Mouse (Mus musculus) G1E (cell line): ENCODE data around the gene Lrguk. TPM values are rescaled to one million over a fixed set of nuclear protein-coding genes. Genes with fewer than 3 reads are reported as not detected.

Experiments used
- ATAC-seq: 2 replicates; pipeline ENCODE4 v1.8.0; 2016; ENCODE audit warnings: mild to moderate bottlenecking; ENCODE audit not compliant: insufficient number of reproducible peaks, poor library complexity, low FRiP score, severe bottlenecking; ENCODE audit errors: extremely low read depth
- DNase-seq: peaks from one replicate; pipeline ENCODE4 v3.0.0; 2012; ENCODE audit warnings: low spot score
- H3K27me3 ChIP-seq: 2 replicates; pipeline ENCODE4 v1.6.1; 2012; ENCODE audit warnings: mild to moderate bottlenecking, low read length, inconsistent platforms; ENCODE audit not compliant: insufficient read depth
- H3K36me3 ChIP-seq: replicated peaks from 2 replicates; pipeline ENCODE3; 2012; ENCODE audit warnings: mild to moderate bottlenecking, inconsistent platforms
- H3K4me1 ChIP-seq: 2 replicates; pipeline ENCODE4 v1.6.1; 2012; ENCODE audit warnings: low read depth, low read length, inconsistent platforms, mixed read lengths; ENCODE audit not compliant: insufficient read depth
- H3K4me3 ChIP-seq: 2 replicates; pipeline ENCODE4 v1.5.1; 2012; ENCODE audit warnings: low read depth, mild to moderate bottlenecking, inconsistent platforms, low read length, moderate library complexity, mixed read lengths
- H3K9me3 ChIP-seq: replicated peaks from 2 replicates; pipeline ENCODE4 v1.6.1; 2012; ENCODE audit warnings: inconsistent platforms
- CTCF ChIP-seq: IDR thresholded peaks from 2 replicates; pipeline ENCODE4 v1.5.1; 2012; ENCODE audit warnings: low read depth, low read length, inconsistent platforms, mixed read lengths
- GATA1 ChIP-seq: IDR thresholded peaks from 2 replicates; pipeline ENCODE4 v1.6.1; 2012; ENCODE audit warnings: borderline replicate concordance, low read length, inconsistent platforms, mixed read lengths
- GATA2 ChIP-seq: IDR thresholded peaks from 2 replicates; pipeline ENCODE4 v1.6.1; 2012; ENCODE audit warnings: low read depth, low read length, inconsistent platforms, borderline replicate concordance
- POLR2AphosphoS5 ChIP-seq: IDR thresholded peaks from 2 replicates; pipeline ENCODE4 v1.6.1; 2012; ENCODE audit warnings: low read depth, low read length, inconsistent platforms; ENCODE audit not compliant: insufficient replicate concordance
- TAL1 ChIP-seq: conservative IDR thresholded peaks from 2 replicates; pipeline ENCODE4 v1.6.1; 2012; ENCODE audit warnings: low read depth, low read length, inconsistent platforms, mixed read lengths
- polyA plus RNA-seq: library from polyadenylated mRNA; stranded (reverse); fragments of >175 nt; gene quantifications from 2 replicates; pipeline ENCODE4 v1.2.3, GENCODE M21; 2012
- total RNA-seq, 2 experiments: library from RNA; stranded (forward) in 1 of 2; stranded (reverse) in 1 of 2; fragments of 200-1000 nt in 1 of 2; fragments of >200 nt in 1 of 2; fragmentation: Nextera tagmentation in 1 of 2; gene quantifications; 2 replicates each; pipeline ENCODE4 v1.2.3; 2014 to 2017

Lrguk gene
- total and polyA plus RNA-seq, 3 experiments: 0.10 to 1.9 (median 1.1) TPM

GRCm38 (mm10) chr6:34148639-34149038 lies 119.4 kb downstream of the Lrguk start:
- Histone ChIP-seq H3K4me3 (no peak overlapping the region), H3K27me3 (peaks cover 5% of the 10 kb centered on the region; the same call in 1 of the 2 replicates), H3K9me3 (peaks cover 4% of the 10 kb centered on the region), H3K4me1 (peaks cover 3% of the 10 kb centered on the region; the same call in 1 of the 2 replicates), H3K36me3 (no peaks in the 10 kb centered on the region)
- TF ChIP-seq CTCF (no peak), GATA1 (no peak), TAL1 (no peak), GATA2 (no peak), POLR2AphosphoS5 (no peak)
- DNase-seq (no peak), ATAC-seq (no peak)

GRCm38 (mm10) chr6:34149066-34149465 lies 119.8 kb downstream of the Lrguk start:
- Histone ChIP-seq H3K36me3 (no peaks in the 10 kb centered on the region), H3K27me3 (peaks cover 4% of the 10 kb centered on the region; the same call in 1 of the 2 replicates), H3K9me3 (peaks cover 4% of the 10 kb centered on the region), H3K4me3 (no peak overlapping the region), H3K4me1 (peaks cover 6% of the 10 kb centered on the region; the same call in 1 of the 2 replicates)
- DNase-seq (no peak), ATAC-seq (no peak)
- TF ChIP-seq GATA2: no peak
- no peak for TF ChIP-seq POLR2AphosphoS5
- TF ChIP-seq GATA1: no peak
- TF ChIP-seq TAL1: no peak
- no peak for TF ChIP-seq CTCF

- no peak overlapping the region for H3K4me3 ChIP-seq
- peaks cover 9% of the 10 kb centered on the region for H3K4me1 ChIP-seq
- TF ChIP-seq GATA1: no peak
- TF ChIP-seq GATA2: no peak
- TF ChIP-seq POLR2AphosphoS5: no peak
- no peak for TF ChIP-seq TAL1
- no peak for TF ChIP-seq CTCF
- H3K9me3 ChIP-seq: peaks cover 4% of the 10 kb centered on the region
- no peaks in the 10 kb centered on the region for H3K36me3 ChIP-seq
- peaks cover 2% of the 10 kb centered on the region; the same call in 1 of the 2 replicates for H3K27me3 ChIP-seq
- no peak for DNase-seq
- ATAC-seq: no peak
Measured at GRCm38 (mm10) chr6:34149821-34150220, 120.6 kb downstream of the Lrguk start.

- peaks cover 45% of the 10 kb centered on the region for H3K4me1 ChIP-seq
Measured at GRCm38 (mm10) chr6:34153069-34154052, 124.1 kb downstream of the Lrguk start.

GRCm38 (mm10) chr6:34154202-34154601 lies 125.0 kb downstream of the Lrguk start:
- Histone ChIP-seq H3K4me3 (no peak overlapping the region), H3K4me1 (peaks cover 46% of the 10 kb centered on the region), H3K9me3 (no peaks in the 10 kb centered on the region), H3K27me3 (no peaks in the 10 kb centered on the region; the same call in 1 of the 2 replicates), H3K36me3 (peaks cover 24% of the 10 kb centered on the region)
- DNase-seq (no peak), ATAC-seq (no peak)
- TF ChIP-seq GATA1 (no peak), CTCF (no peak), TAL1 (no peak), POLR2AphosphoS5 (no peak), GATA2 (no peak)

More at GRCm38 (mm10) chr6:34153069-34154052, 124.1 kb downstream of the Lrguk start:
- Histone ChIP-seq H3K27me3 (no peaks in the 10 kb centered on the region; the same call in 1 of the 2 replicates), H3K4me3 (no peak overlapping the region), H3K9me3 (no peaks in the 10 kb centered on the region), H3K36me3 (peaks cover 16% of the 10 kb centered on the region)
- TF ChIP-seq POLR2AphosphoS5 (no peak), CTCF (no peak), GATA1 (no peak), TAL1 (no peak), GATA2 (no peak)
- ATAC-seq (no peak), DNase-seq (no peak)

- no peaks in the 10 kb centered on the region; the same call in 1 of the 2 replicates for H3K27me3 ChIP-seq
- H3K4me1 ChIP-seq: peaks cover 46% of the 10 kb centered on the region
- H3K9me3 ChIP-seq: no peaks in the 10 kb centered on the region
- ATAC-seq: no peak
- H3K36me3 ChIP-seq: peaks cover 35% of the 10 kb centered on the region
- no peak for DNase-seq
- TF ChIP-seq GATA1 (no peak), TAL1 (no peak), CTCF (no peak), GATA2 (no peak), POLR2AphosphoS5 (no peak)
- H3K4me3 ChIP-seq: no peak overlapping the region
Measured at GRCm38 (mm10) chr6:34155137-34155804, 126.0 kb downstream of the Lrguk start.
